Mouse (Mus musculus) stomach, embryonic 14.5 days (tissue): Measurements from ENCODE around the gene Mmp28. TPM values are rescaled to one million over a fixed set of nuclear protein-coding genes. Genes with fewer than 3 reads are reported as not detected.

ENCODE experiments used
- ATAC-seq: fragments of 200-750 bp; cut with Nextera tagmentation; 2 replicates; pipeline ENCODE4 v1.8.0; 2017; ENCODE audit warnings: low read depth, moderate TSS enrichment; ENCODE audit not compliant: insufficient number of reproducible peaks, insufficient read depth, low FRiP score
- H3K27ac ChIP-seq: fragments of 300-500 bp; sonication (generic); 2 replicates; pipeline ENCODE4 v1.5.1; 2014; ENCODE audit warnings: mild to moderate bottlenecking, low read length, moderate library complexity, mixed read lengths
- H3K27me3 ChIP-seq: fragments of 300-500 bp; sonication (generic); 2 replicates; pipeline ENCODE4 v1.6.1; 2014; ENCODE audit warnings: low read length, control low read depth, mixed read lengths; ENCODE audit not compliant: control insufficient read depth, insufficient read depth
- H3K36me3 ChIP-seq: fragments of 300-500 bp; sonication (generic); 2 replicates; pipeline ENCODE4 v1.6.1; 2014; ENCODE audit warnings: mild to moderate bottlenecking, control low read depth, low read length, moderate library complexity, mixed read lengths; ENCODE audit not compliant: control insufficient read depth, insufficient read depth
- H3K4me1 ChIP-seq: fragments of 300-500 bp; sonication (generic); 2 replicates; pipeline ENCODE4 v1.6.1; 2014; ENCODE audit warnings: low read length, control low read depth, mixed read lengths; ENCODE audit not compliant: control insufficient read depth, insufficient read depth
- H3K4me2 ChIP-seq: fragments of 300-500 bp; sonication (generic); replicated peaks from 2 replicates; pipeline ENCODE4 v1.6.1; 2014; ENCODE audit warnings: low read depth, low read length, control low read depth
- H3K4me3 ChIP-seq: fragments of 300-500 bp; sonication (generic); 2 replicates; pipeline ENCODE4 v1.5.1; 2014; ENCODE audit warnings: low read depth, low read length, control low read depth
- H3K9ac ChIP-seq: fragments of 300-500 bp; sonication (generic); replicated peaks from 2 replicates; pipeline ENCODE4 v1.6.1; 2014; ENCODE audit warnings: low read depth, mild to moderate bottlenecking, control low read depth, low read length, moderate library complexity, mixed read lengths
- H3K9me3 ChIP-seq: fragments of 300-500 bp; sonication (generic); 2 replicates; pipeline ENCODE4 v1.6.1; 2016; ENCODE audit warnings: low read depth, low read length, control low read depth; ENCODE audit not compliant: control insufficient read depth
- WGBS: fragments of 180-500 bp; shearing (Covaris S2); extraction: QIAGEN DNeasy Blood & Tissue Kit; methylation state at CpG from one replicate; pipeline ENCODE4 v1.1.7; 2014; 5-methylcytosine and 5-hydroxymethylcytosine counted together
- polyA plus RNA-seq: library from polyadenylated mRNA; unstranded; fragments of >200 nt; fragmentation: Nextera tagmentation; extraction: Ambion mirVana; gene quantifications from 2 replicates; pipeline ENCODE4 v1.2.1, GENCODE M21; 2014

Mmp28 gene
- polyA plus RNA-seq, 1 experiment from 2014 or later = 1.4 TPM

DNA sequence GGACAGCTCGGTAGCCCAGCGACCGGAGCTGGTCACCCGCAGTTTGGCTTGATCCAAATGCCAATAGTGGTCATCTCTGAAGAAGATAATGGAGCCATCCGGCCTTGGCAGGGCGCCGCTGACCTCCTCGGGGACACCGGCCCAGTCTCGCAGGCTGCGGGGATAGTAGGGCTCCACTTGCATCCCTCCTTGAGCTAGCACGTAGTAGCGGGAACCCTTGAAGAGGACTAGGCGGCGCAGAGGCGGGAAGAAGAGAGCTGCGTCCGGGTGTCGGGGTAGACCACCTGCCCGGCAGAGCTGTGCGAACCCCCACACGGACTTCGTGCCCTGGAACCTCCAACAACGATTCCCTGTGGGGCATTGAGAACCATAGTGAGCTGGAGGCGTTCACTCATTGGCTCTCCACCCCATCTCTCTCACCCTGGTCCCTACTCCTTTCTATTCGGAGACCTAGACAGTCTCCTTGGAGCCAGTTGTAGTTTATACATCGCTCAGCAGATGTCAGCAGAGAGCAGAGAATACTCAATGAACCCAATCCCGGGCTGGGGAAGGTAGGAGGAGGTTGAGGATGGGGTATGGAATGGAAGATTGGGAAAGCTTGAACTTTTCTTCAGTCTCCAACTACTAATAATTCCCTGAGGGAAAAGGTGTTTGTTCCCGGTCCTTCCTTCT is 20.1 kb downstream of the Mmp28 start:
- Histone ChIP-seq H3K4me2 (peak overlapping the region; percentile 26), H3K9me3 (no peaks in the 10 kb centered on the region), H3K36me3 (no peaks in the 10 kb centered on the region), H3K4me1 (peaks cover 15% of the 10 kb centered on the region; the same call in 1 of the 2 replicates), H3K9ac (no peak overlapping the region), H3K27ac (no peak overlapping the region), H3K27me3 (peaks cover 24% of the 10 kb centered on the region), H3K4me3 (no peak overlapping the region)
- ATAC-seq = no peak
- 15% methylated on average over 29 of the region's 29 CpGs for WGBS

DNA sequence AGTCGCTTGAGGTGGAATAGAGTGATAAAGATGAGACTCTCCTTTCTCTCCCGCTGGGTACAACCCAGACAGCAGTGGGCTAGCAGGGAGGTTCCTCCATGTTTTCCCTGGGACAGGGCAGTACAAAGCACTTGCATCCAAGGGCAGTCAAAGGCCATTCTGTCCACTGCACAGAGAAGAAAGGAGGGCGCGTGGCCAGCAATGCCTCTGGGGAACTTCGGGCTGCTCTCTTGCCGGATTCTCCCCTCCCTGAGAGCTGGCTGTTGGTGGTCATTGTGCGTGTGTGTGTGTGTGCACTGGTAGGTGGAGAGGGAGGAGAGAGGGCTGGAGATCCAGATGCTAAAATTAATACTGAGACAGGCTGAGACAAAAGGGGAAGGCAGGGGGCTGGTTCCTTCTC is 21.6 kb downstream of the Mmp28 start:
- no peaks in the 10 kb centered on the region for H3K9me3 ChIP-seq
- H3K27ac ChIP-seq = no peak overlapping the region
- no peak overlapping the region for H3K9ac ChIP-seq
- H3K36me3 ChIP-seq = no peaks in the 10 kb centered on the region
- no peak overlapping the region; the same call in 1 of the 2 replicates for H3K4me2 ChIP-seq
- H3K4me3 ChIP-seq = peak overlapping the region; percentile 47; the same call in 1 of the 2 replicates
- peaks cover 24% of the 10 kb centered on the region for H3K27me3 ChIP-seq
- peaks cover 9% of the 10 kb centered on the region; the same call in 1 of the 2 replicates for H3K4me1 ChIP-seq
- no peak for ATAC-seq
- 52% methylated on average over 7 of the region's 7 CpGs for WGBS

DNA sequence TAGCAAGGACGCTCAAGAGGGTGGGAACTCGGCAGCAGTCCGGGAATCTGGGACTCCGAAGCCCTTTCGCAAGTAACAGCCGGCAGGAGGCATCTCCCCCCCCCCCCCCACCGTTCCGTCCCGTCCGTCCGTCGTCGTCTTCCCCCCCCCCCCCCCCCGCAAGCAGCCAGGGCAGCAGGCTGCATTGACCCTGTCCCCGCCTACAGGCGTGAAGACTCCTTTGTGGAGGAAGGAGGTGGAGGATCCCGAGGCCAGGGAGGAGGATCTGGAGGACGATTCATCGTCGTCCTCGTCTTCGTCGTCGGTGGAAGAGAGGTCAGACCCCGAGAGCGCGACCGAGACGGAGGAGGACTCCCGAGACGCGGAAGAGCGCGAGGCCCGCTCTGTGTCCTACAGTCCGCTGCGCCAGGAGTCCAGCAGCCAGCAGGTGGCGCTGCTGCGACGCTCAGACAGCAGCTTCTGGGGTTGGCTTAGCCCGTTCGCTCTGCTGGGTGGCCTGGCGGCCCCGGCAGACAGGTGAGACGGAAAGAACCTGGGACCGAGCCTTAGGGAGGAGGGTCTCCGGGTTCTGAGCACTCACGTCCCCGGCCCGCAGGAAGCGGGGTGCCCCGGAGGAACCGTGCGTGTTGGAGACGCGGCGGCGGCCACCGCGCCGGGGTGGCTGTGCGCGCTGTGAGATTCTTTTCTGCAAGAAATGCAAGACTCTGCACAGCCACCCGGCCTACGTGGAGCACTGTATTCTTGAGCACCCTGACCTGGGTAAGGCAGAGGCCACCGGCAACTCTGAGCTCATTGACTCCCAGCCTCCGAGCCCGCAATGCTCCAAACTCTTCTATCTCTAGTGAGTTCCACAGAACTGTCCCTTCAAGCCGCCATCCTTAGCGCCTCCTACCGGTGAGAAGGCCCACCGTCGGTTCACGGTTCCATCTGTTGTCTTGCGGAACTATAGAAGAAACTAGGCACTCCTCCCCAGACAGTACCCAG is 22.5 kb downstream of the Mmp28 start:
- H3K4me2 ChIP-seq = peak overlapping the region; percentile 91
- peaks cover 9% of the 10 kb centered on the region; the same call in 1 of the 2 replicates for H3K4me1 ChIP-seq
- H3K27me3 ChIP-seq = peaks cover 24% of the 10 kb centered on the region
- peak overlapping the region; percentile 30; the same call in 1 of the 2 replicates for H3K9ac ChIP-seq
- peak overlapping the region; percentile 47 for H3K4me3 ChIP-seq
- H3K9me3 ChIP-seq = no peaks in the 10 kb centered on the region
- ATAC-seq = peak; percentile 87
- H3K27ac ChIP-seq = 0 out of 2 replicates have a peak overlapping the region, but pooled peaks have one; percentile 21
- H3K36me3 ChIP-seq = no peaks in the 10 kb centered on the region
- under 1% methylated on average over 63 of the region's 75 CpGs for WGBS

- Histone ChIP-seq H3K4me2 (peak overlapping the region; percentile 91), H3K27me3 (peaks cover 21% of the 10 kb centered on the region), H3K9me3 (no peaks in the 10 kb centered on the region)
Observed at GRCm38 (mm10) chr11:83439426-83440060, 23.3 kb downstream of the Mmp28 start.

GRCm38 (mm10) chr11:83437377-83437776 is 25.5 kb downstream of the Mmp28 start, which contains the start of gene 1700020L24Rik:
TSS of gene 1700020L24Rik (plus strand) at chr11:83437677.
- no peak within 1 kb of the TSS for H3K4me2 ChIP-seq
- no peaks in the 10 kb centered on the region for H3K9me3 ChIP-seq
- ATAC-seq = no peak
- H3K36me3 ChIP-seq = no peaks in the 10 kb centered on the region
- no peak within 1 kb of the TSS for H3K27ac ChIP-seq
- WGBS = 89% methylated on average over 1 of the region's 1 CpGs
- H3K27me3 ChIP-seq = peaks cover 13% of the 10 kb centered on the region
- no peak within 1 kb of the TSS for H3K9ac ChIP-seq
- H3K4me1 ChIP-seq = peaks cover 3% of the 10 kb centered on the region; the same call in 1 of the 2 replicates
- no peak within 1 kb of the TSS for H3K4me3 ChIP-seq

More at GRCm38 (mm10) chr11:83439426-83440060, 23.3 kb downstream of the Mmp28 start:
- 27% methylated on average over 11 of the region's 11 CpGs for WGBS
- ATAC-seq = no peak
- H3K4me3 ChIP-seq = peak overlapping the region; percentile 47; the same call in 1 of the 2 replicates
- no peak overlapping the region for H3K9ac ChIP-seq
- no peaks in the 10 kb centered on the region for H3K36me3 ChIP-seq
- peaks cover 5% of the 10 kb centered on the region; the same call in 1 of the 2 replicates for H3K4me1 ChIP-seq
- H3K27ac ChIP-seq = no peak overlapping the region

DNA sequence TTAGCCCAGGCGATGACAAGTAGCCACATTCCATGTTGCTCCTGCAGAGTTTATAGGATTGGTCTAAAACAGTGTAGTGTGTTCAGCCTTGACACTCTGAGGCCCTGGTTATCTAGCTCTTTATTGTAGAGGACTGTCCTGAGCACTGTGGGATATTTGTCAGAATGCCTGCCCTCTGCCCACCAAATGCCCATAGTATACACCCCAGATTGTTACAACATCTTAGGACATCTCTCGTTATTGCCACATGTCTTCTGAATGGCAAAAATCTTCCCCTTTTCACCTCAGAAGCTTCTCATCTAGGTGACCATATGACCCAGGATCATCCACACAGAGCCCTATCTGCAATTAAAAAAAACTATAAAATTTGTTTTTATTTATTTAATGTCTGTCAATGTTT is 30.3 kb downstream of the Mmp28 start:
- H3K9ac ChIP-seq = no peak overlapping the region
- 73% methylated on average over 2 of the region's 2 CpGs for WGBS
- no peaks in the 10 kb centered on the region for H3K4me1 ChIP-seq
- H3K36me3 ChIP-seq = no peaks in the 10 kb centered on the region
- no peaks in the 10 kb centered on the region for H3K9me3 ChIP-seq
- H3K27ac ChIP-seq = no peak overlapping the region
- H3K4me3 ChIP-seq = no peak overlapping the region
- H3K27me3 ChIP-seq = 0 out of 2 replicates have a peak, but pooled peaks cover 2% of the 10 kb centered on the region
- no peak for ATAC-seq
- H3K4me2 ChIP-seq = no peak overlapping the region

DNA sequence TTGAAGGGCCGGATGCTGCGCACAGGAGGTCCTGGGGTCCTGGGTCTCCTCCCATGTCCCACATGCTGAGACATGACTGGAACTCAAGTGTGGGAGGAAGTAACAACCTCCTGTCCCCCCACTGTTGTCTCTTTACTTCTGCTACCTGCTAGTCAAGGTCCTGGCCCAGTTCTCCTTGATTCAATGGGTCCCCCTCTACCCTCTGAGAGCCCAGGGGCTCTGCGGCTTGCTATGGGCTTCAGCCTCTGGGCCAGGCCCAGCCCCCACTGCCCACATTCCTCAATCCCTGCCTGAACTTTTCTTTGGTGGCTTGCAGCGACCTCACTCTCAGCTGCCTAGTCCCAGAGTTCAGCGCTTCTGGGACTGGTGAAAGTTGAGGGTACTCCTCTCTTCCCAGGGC is 33.5 kb downstream of the Mmp28 start, which contains the start of gene Gas2l2:
Gas2l2 (minus strand) TSS at position 101 of the 400 bp plus-strand sequence.
- no peak for ATAC-seq
- no peaks in the 10 kb centered on the region for H3K36me3 ChIP-seq
- no peak within 1 kb of the TSS for H3K4me3 ChIP-seq
- no peak within 1 kb of the TSS for H3K27ac ChIP-seq
- H3K4me2 ChIP-seq = no peak within 1 kb of the TSS
- 50% methylated on average over 5 of the region's 5 CpGs for WGBS
- peaks cover 11% of the 10 kb centered on the region; the same call in 1 of the 2 replicates for H3K27me3 ChIP-seq
- no peak within 1 kb of the TSS for H3K9ac ChIP-seq
- no peaks in the 10 kb centered on the region for H3K9me3 ChIP-seq
- no peaks in the 10 kb centered on the region for H3K4me1 ChIP-seq

DNA sequence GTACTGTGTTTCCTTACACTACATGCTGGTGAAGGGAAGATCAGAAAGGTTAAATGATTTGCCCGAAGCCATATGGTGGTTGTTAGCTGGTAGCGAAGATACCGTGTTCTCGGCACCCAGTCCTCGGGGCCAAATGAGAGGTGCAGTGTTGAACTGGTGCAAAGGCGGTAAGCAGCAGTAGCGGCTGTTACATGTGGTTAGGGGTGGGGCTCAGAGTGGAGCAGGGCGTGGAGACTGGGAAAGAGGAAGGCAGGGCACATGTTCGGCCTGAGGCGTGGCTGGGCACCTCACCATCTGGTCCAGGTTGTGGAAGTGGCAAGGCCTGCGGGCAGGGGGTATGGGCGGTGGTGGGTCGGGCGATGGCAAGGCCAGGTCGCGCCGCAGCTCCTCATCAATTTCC is 35.9 kb downstream of the Mmp28 start:
- Histone ChIP-seq H3K4me3 (no peak overlapping the region), H3K36me3 (no peaks in the 10 kb centered on the region), H3K9ac (no peak overlapping the region), H3K4me2 (no peak overlapping the region), H3K27me3 (peaks cover 11% of the 10 kb centered on the region; the same call in 1 of the 2 replicates), H3K27ac (no peak overlapping the region), H3K4me1 (no peaks in the 10 kb centered on the region), H3K9me3 (no peaks in the 10 kb centered on the region)
- WGBS = 28% methylated on average over 17 of the region's 17 CpGs
- ATAC-seq = no peak
